Mouse (Mus musculus): Measurements from ENCODE around the gene Ucma.
"Not testable (repeated sequence)": the region's sequence is repeated elsewhere in the genome, so short reads cannot be mapped to it uniquely, and the experiment has no call there.

DNA sequence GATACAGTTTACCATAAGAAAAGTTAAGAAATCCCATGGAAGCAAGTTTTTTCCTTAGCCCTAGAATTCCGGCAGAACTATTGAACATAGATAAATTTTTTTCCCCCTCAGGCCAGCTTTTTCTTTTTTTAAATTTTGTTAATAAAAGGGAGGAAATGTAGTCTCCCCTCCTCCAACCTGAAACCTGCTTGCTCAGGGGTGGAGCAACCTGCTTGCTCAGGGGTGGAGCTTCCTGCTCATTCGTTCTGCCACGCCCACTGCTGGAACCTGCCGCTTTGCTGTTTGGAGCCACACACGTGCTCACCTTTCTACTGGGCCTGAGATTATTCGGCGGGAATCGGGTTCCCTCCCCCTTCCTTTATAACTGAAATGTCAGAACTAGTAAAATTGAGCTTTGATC, 26.2 kb upstream of the Ucma start:
- TF ChIP-seq POLR2A (IDR thresholded peaks at IDR 0.05; ENCODE audit: control insufficient read depth, low read depth, low read length); CTCF (IDR thresholded peaks at IDR 0.05; ENCODE audit: control insufficient read depth, insufficient read depth, insufficient replicate concordance, low read depth, low read length): not testable (repeated sequence)
